In the genomic region with DNA sequence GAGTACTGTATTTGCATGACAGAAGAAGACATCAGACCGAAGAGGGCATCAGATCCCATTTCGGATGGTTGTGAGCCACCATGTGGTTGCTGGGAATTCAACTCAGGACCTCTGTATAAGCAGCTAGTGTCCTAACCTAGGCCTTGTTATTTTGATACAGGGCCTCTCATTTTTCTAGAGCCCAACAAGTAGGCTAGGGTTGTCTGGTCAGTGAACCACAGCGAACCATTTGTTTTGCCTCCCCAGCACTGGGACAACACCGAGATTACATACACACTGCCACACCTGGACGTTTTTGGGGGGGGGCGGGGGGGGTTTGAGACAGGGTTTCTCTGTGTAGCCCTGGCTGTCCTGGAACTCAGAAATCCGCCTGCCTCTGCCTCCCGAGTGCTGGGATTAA, we compare ENCODE assay signal across 12 mouse cellular contexts. TPM values are rescaled to one million over a fixed set of nuclear protein-coding genes. Genes with fewer than 3 reads are reported as not detected.
DNase-seq lines count a peak whose midpoint lies in the region; ATAC-seq and TF ChIP-seq lines count a peak whose summit lies in the region.
"Had no signal": no experiment of that assay in that cellular context is flagged by ENCODE, and none has a peak within 500 bp of the region (broad histone marks: within the 10 kb centered on the region; RNA-seq: fewer than 3 reads in every experiment).

No protein-coding gene starts in this region.

- H3K9me3 ChIP-seq in heart, embryonic 11.5 days (replicated peaks; ENCODE audit: control insufficient read depth, low read length), result no peaks in the 10 kb centered on the region
- H3K9me3 ChIP-seq in lung, postnatal 0 days (ENCODE audit: low read length), result no peaks in the 10 kb centered on the region
- no peaks in the 10 kb centered on the region for H3K9me3 ChIP-seq in liver, embryonic 15.5 days (replicated peaks)
- H3K9me3 ChIP-seq: forebrain, embryonic 12.5 days; hindbrain, embryonic 13.5 days; intestine, embryonic 15.5 days; midbrain, embryonic 13.5 days had no signal

- ATAC-seq in heart, embryonic 11.5 days (replicated peaks; ENCODE audit: insufficient number of reproducible peaks, low FRiP score, low TSS enrichment), result no peak
- no peak for ATAC-seq in lung, postnatal 0 days
- no peak for ATAC-seq in liver, embryonic 15.5 days (ENCODE audit: insufficient read depth)

- DNase-seq in heart, adult 18-20 months, result no peak
- no peak for DNase-seq in lung, postnatal 0 days (ENCODE audit: low spot score)
- DNase-seq in lung, postnatal 14 days, result no peak
- DNase-seq in left cerebral cortex, adult 9 months (ENCODE audit: low spot score in 2 of 2), result no peak
- no peak for DNase-seq in Muller cell, postnatal 12 days (ENCODE audit: inconsistent ontology term)
- DNase-seq: gastrocnemius, postnatal 25 days had no signal

- 74% methylated on average over 8 of the region's 8 CpGs for WGBS in heart, embryonic 11.5 days (ENCODE audit: insufficient replicate concordance)
- WGBS in lung, postnatal 0 days, result 87% methylated on average over 8 of the region's 8 CpGs
- WGBS in liver, embryonic 15.5 days (ENCODE audit: insufficient replicate concordance), result 69% methylated on average over 8 of the region's 8 CpGs

- no peak for TF ChIP-seq EP300 in lung, postnatal 0 days (IDR thresholded peaks at IDR 0.05)

- H3K4me1 ChIP-seq in heart, embryonic 11.5 days (ENCODE audit: control insufficient read depth, insufficient read depth, low read length), result peaks cover 54% of the 10 kb centered on the region
- peaks cover 35% of the 10 kb centered on the region for H3K4me1 ChIP-seq in lung, postnatal 0 days (ENCODE audit: insufficient read depth, low read depth, low read length)
- H3K4me1 ChIP-seq in liver, embryonic 15.5 days (replicated peaks), result peaks cover 91% of the 10 kb centered on the region

- no peak overlapping the region for H3K9ac ChIP-seq in heart, embryonic 11.5 days (ENCODE audit: low read depth, low read length)
- H3K9ac ChIP-seq in lung, postnatal 0 days (replicated peaks; ENCODE audit: low read depth), result no peak overlapping the region
- H3K9ac ChIP-seq in liver, embryonic 15.5 days, result no peak overlapping the region
- H3K9ac ChIP-seq: hindbrain, embryonic 13.5 days had no signal

- TF ChIP-seq CTCF in lung, postnatal 0 days (IDR thresholded peaks at IDR 0.05), result no peak

- no peak overlapping the region for H3K4me3 ChIP-seq in heart, embryonic 11.5 days (ENCODE audit: low read depth, low read length)
- no peak overlapping the region for H3K4me3 ChIP-seq in lung, postnatal 0 days (ENCODE audit: low read depth, low read length)
- peak overlapping the region; percentile 65; the same call in 1 of the 2 replicates for H3K4me3 ChIP-seq in liver, embryonic 15.5 days (replicated peaks)

- H3K27me3 ChIP-seq in heart, embryonic 11.5 days (ENCODE audit: control insufficient read depth, insufficient read depth, low read length), result no peaks in the 10 kb centered on the region
- no peaks in the 10 kb centered on the region for H3K27me3 ChIP-seq in lung, postnatal 0 days (replicated peaks; ENCODE audit: insufficient read depth, low read length)
- no peaks in the 10 kb centered on the region for H3K27me3 ChIP-seq in liver, embryonic 15.5 days
- H3K27me3 ChIP-seq: intestine, embryonic 15.5 days had no signal

- H3K27ac ChIP-seq in heart, embryonic 11.5 days (ENCODE audit: low read depth, low read length), result peak overlapping the region; percentile 92; the same call in 1 of the 2 replicates
- peak overlapping the region; percentile 97; the same call in 1 of the 2 replicates for H3K27ac ChIP-seq in lung, postnatal 0 days (ENCODE audit: low read length)
- peak overlapping the region; percentile 98 for H3K27ac ChIP-seq in liver, embryonic 15.5 days (replicated peaks)

- H3K36me3 ChIP-seq in heart, embryonic 11.5 days (ENCODE audit: control insufficient read depth, insufficient read depth, low read length), result no peaks in the 10 kb centered on the region
- no peaks in the 10 kb centered on the region for H3K36me3 ChIP-seq in lung, postnatal 0 days (ENCODE audit: insufficient read depth, low read length)
- H3K36me3 ChIP-seq in liver, embryonic 15.5 days (replicated peaks), result no peaks in the 10 kb centered on the region
- H3K36me3 ChIP-seq: forebrain, embryonic 12.5 days; hindbrain, embryonic 13.5 days; intestine, embryonic 15.5 days; midbrain, embryonic 13.5 days had no signal

- no peak overlapping the region for H3K4me2 ChIP-seq in heart, embryonic 11.5 days
- H3K4me2 ChIP-seq in lung, postnatal 0 days (replicated peaks; ENCODE audit: low read depth, low read length), result no peak overlapping the region; the same call in 1 of the 2 replicates
- peak overlapping the region; percentile 80 for H3K4me2 ChIP-seq in liver, embryonic 15.5 days

RNA-seq across cellular contexts. Expression of a gene that starts 18.8 kb away (rescaled TPM):
- 6.7 and 8.3 TPM in 2 replicates for polyA plus RNA-seq in heart, embryonic 11.5 days (2014; fragmentation: Nextera tagmentation; extraction: Ambion mirVana)
- total RNA-seq in heart, adult 18-20 months (2021), result 10 to 100 TPM; 12.5 to 13.5 TPM
- 7.0 and 8.4 TPM in 2 replicates for polyA plus RNA-seq in lung, postnatal 0 days (2015; fragmentation: Nextera tagmentation; extraction: Ambion mirVana)
- 6.6 and 9.4 TPM in 2 replicates for polyA plus RNA-seq in liver, embryonic 15.5 days (2015; fragmentation: Nextera tagmentation; extraction: Ambion mirVana)
